Mouse (Mus musculus) left cerebral cortex, adult 2 months (tissue): ENCODE data around the gene Stat5b. TPM values are rescaled to one million over a fixed set of nuclear protein-coding genes. Genes with fewer than 3 reads are reported as not detected.
A peak's percentile ranks its signal among the peaks of the same experiment; 100 is the strongest.
"Not testable (repeated sequence)": the region's sequence is repeated elsewhere in the genome, so short reads cannot be mapped to it uniquely, and the experiment has no call there.

Source experiments
- DNase-seq, 2 experiments: peaks; one replicate each; pipeline ENCODE4 v3.0.0; 2021 to 2022; ENCODE audit warnings: low spot score in 2 of 2, mixed read lengths in 1 of 2; ENCODE audit errors: extremely low spot score in 1 of 2
- H3K27ac ChIP-seq: fragments of 200-600 bp; 2 replicates; pipeline ENCODE4 v1.8.1; 2022
- H3K4me3 ChIP-seq: fragments of 200-600 bp; 2 replicates; pipeline ENCODE4 v1.8.1; 2022
- CTCF ChIP-seq: fragments of 200-600 bp; IDR thresholded peaks from 2 replicates; pipeline ENCODE4 v1.8.1; 2022; ENCODE audit warnings: antibody characterized with exemption, mild to moderate bottlenecking, moderate library complexity
- intact Hi-C: fragments of 180-260 bp; cut with DNase I; formaldehyde crosslinking; loops from one replicate; pipeline ENCODE4 v1.15.1; 2025
- total RNA-seq, 2 experiments: library from RNA; stranded (reverse); gene quantifications; 2 replicates each; pipeline ENCODE4 v1.2.3; 2021

Gene Stat5b
- total RNA-seq, 2 experiments from 2014 or later: 23.6 to 25.0 TPM

DNA sequence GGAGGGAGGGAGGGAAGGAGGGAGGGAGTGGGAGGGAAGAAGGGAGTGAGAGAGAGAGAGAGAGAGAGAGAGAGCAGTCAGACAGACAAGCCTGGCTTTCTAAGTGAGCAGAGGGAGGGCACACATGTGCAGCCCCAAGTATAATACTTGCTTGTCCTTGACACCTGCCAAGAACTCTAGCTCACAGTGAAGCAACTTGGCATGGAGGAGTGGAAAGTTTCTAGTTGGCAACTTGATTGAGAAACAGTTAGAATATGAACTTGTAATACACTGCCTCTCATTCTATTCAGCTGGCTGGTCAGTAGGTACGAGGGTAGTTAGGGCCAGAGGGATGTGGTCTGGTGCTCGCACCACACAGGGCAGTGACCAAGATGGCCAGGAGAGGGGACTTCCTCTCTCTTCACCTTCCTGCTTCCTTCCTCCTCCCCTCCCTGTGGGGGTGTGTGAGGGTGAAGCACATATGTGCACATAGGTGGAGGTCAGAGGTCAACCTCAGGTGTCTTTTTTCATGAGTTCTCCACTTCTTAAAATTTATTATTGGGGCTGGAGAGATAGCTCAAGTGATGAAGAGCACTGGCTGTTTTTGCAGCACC is 59.0 kb downstream of the Stat5b start:
- Histone ChIP-seq H3K4me3 (no peak overlapping the region), H3K27ac (no peak overlapping the region)
- intact Hi-C loops: no loop called here
- no peak for DNase-seq
- no peak for TF ChIP-seq CTCF

DNA sequence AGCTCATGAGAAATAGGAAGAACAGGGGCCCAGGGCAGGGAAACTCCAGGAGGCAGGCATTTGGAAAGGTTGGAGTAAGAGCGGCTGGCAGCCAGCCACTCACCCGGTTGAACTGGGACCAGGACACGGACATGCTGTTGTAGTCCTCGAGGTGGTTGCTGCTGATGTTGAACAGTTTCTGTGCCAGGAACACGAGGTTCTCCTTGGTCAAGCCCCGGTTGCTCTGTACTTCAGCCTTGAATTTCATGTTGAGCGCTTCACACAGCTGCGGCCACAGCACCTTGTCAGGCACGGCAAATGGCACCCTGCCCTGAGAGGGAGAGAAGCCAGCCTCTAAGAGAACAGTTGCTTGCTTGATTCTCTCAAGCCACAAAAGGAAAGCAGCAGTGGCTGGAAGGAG is 59.9 kb downstream of the Stat5b start:
- DNase-seq, intact Hi-C loops, H3K4me3 ChIP-seq, H3K27ac ChIP-seq: not testable (repeated sequence)

DNA sequence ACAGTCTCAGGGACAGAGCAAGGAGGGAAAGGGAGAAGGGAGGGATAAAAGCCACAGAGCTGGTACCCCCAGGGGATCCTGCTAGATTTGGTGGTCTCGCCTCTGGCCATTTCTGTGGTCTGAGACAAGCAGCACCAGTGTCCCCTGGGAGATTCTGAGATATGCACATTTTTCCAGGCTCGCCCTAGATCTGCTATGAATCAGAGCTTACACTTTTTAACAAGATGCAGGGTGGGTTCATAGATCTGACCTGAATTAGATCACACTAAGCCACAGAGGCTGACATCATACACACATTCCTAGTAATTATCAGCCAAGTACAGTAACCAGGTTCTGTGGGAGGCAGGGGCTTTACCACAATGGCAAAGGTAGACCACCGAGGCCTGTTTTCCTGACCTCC is 60.8 kb downstream of the Stat5b start:
- no peak overlapping the region for H3K4me3 ChIP-seq
- H3K27ac ChIP-seq: no peak overlapping the region
- DNase-seq: no peak
- intact Hi-C loops: no loop called here
- no peak for TF ChIP-seq CTCF

DNA sequence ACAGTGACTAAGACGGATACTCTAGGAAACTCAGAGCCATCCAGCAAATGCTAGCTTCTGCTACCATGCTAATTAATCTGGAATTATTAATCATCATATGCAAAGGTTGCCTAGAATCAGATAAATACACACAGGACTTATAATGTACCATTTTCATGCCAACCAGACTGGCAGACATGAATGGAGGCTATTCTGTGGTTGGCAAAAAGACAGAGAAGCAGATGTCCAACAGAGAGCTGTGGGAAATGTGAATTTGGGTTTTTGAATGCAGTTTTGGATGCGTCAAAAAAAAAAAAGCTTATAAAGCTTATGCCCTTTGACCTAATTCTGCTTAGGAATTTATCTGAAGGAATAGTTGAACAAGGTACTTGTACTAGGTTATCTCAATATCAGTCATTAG is 64.8 kb downstream of the Stat5b start:
- no peak for DNase-seq
- intact Hi-C loops: no loop called here
- no peak overlapping the region for H3K4me3 ChIP-seq
- H3K27ac ChIP-seq: no peak overlapping the region
- no peak for TF ChIP-seq CTCF

DNA sequence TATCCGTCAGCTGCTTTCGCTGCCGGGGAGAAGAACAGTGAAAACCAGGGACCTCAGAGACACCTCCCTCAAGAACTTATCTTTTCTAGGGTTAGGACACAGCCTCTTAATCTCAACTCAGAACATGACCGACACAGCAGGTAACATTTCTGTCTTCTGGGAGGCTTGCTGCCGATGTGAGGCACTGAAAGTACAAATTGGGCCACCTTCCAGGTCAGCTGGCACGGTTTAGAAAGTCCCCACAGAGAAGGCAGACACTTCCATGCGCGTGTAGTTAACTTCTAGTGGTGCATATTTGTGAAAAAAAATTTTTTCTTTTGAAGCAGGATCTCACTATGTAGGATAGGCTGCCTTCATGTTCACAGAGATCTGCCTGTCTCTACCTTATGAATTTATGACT is 66.2 kb downstream of the Stat5b start:
- intact Hi-C loops: no loop called here
- Histone ChIP-seq H3K4me3 (no peak overlapping the region), H3K27ac (no peak overlapping the region)
- no peak for DNase-seq
- TF ChIP-seq CTCF: no peak

DNA sequence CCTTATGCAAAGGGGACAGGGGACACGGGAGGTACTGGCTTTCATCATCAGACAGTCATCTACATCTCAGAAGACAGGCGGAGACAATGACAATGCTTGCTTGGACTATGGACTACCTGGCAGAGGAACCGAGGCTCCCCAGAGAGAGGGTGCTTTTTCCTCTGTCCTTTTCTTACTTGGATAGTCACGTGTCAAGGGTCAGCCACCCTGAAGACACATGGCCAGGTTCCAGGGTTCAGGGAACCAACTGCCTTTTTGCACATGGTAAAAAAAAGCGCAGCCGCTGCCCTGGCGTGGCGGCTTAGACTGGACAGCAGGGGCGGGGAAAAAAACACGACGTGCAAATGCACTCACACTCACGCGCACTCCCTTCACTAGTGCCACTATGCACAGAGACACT is 68.0 kb downstream of the Stat5b start:
- no peak for TF ChIP-seq CTCF
- no peak overlapping the region for H3K27ac ChIP-seq
- no peak overlapping the region for H3K4me3 ChIP-seq
- no peak for DNase-seq
- intact Hi-C loops: no loop called here

DNA sequence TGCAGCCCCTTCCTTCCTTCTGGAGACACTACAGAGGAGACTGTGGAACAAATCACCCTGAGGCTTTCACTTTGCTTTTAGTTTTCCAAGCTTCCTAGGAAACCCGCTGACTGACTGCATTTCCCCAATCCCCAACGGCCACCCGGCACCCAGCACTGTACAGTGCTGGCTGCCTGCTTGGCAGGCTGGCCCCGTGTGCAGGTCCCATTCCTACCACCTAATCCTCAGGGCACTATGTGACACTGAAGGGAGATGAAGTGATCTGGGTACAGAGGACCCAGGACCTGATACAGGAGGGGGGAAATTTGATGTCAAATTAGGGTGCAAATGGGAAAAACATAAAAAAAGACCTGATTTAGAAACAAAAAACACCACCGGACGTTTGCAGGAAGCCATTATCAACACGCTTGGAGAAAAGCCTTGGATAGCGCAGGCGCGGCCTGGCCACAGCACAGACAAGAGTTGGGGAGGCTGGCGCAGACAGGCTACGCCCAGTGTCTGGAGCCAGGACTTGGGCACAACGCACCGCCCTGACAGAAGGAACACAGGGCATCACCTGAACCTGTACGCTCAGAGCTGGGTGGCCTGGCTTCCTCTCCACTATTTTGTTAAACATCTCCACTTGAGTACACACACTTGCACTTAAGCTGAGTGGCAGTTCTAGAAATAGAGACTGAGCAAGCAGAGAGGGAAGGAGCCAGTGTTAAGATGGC is 68.6 kb downstream of the Stat5b start:
- TF ChIP-seq CTCF: no peak
- no peak overlapping the region for H3K4me3 ChIP-seq
- H3K27ac ChIP-seq: no peak overlapping the region
- intact Hi-C loops: no loop called here
- no peak for DNase-seq

DNA sequence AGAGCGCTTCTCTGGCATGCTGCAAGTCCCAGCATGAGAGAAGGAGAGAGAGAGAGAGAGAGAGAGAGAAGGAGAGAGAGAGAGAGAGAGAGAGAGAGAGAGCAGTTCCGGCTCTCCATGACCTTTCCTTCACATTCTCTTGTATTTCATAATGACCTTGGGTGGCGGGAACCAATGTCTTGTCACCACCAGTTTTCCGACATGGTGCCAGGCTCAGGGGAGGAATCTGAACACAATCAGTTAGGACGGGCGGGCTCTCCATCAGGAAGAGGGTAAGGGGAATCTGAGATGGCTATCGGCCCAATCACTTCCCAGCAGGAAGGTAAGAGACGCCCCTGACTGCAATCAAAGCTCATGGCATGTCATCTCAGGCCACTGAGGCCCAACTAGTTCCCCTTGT is 70.3 kb downstream of the Stat5b start:
- TF ChIP-seq CTCF: no peak
- DNase-seq: no peak
- no peak overlapping the region for H3K4me3 ChIP-seq
- H3K27ac ChIP-seq: no peak overlapping the region
- intact Hi-C loops: no loop called here

DNA sequence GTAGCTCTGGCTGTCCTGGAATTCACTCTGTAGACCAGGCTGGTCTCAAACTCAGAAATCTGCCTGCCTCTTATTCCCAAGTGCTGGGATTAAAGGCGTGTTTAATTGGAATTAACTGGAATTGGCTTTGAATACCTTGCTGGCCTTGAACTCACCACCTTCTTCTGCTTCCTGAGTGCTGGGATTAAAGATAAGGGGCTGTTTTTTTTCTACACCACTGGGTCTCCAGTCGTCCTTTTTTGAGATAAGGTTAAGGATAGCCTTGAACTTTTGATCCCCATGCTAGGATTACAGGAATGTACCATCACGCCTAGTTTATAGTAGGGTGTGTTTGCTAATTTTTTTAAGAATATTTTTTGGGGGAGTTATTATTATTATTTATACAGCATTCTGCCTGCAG is 72.5 kb downstream of the Stat5b start:
- no peak for TF ChIP-seq CTCF
- intact Hi-C loops: no loop called here
- DNase-seq: no peak
- no peak overlapping the region for H3K4me3 ChIP-seq
- H3K27ac ChIP-seq: no peak overlapping the region

DNA sequence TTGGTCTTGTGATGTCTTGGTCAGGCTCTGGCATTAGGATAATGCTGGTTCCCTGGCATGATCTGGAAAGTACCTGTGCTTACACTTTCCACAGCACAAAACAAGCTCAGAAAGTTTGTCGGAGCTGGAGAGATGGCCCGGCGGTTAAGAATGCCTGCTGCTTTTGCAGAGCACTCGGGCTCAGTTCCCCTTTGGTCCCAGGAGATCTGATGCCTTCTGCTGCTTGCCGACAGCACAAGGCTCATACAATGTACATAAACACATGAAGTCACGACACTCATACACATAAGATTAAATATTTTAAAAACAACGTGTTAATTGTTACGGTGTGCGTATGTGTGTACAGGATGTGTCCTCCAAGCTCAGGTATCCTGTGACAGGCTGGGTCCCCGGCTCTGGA is 74.6 kb downstream of the Stat5b start:
- Histone ChIP-seq H3K4me3 (no peak overlapping the region), H3K27ac (no peak overlapping the region)
- DNase-seq: no peak
- TF ChIP-seq CTCF: no peak
- intact Hi-C loops: no loop called here

DNA sequence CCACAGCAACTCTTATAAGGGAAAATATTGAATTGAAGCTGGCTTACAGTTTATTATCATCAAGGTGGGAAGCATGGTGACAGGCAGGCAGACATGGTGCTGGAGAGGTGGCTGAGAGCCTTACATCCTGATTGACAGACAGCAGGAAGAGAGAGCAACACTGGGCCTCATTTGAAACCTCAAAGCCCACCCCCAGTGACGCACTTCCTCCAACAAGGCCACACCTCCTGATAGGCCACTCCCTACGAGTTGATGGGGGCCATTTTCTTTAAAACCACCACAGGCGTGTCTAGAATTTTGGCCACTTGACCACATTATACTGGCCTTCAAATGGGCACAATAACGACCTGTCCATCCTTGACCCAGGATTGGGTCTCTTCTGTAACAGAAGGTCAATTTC is 76.3 kb downstream of the Stat5b start:
- intact Hi-C loops: no loop called here
- no peak for DNase-seq
- TF ChIP-seq CTCF: no peak
- Histone ChIP-seq H3K4me3 (no peak overlapping the region), H3K27ac (no peak overlapping the region)

DNA sequence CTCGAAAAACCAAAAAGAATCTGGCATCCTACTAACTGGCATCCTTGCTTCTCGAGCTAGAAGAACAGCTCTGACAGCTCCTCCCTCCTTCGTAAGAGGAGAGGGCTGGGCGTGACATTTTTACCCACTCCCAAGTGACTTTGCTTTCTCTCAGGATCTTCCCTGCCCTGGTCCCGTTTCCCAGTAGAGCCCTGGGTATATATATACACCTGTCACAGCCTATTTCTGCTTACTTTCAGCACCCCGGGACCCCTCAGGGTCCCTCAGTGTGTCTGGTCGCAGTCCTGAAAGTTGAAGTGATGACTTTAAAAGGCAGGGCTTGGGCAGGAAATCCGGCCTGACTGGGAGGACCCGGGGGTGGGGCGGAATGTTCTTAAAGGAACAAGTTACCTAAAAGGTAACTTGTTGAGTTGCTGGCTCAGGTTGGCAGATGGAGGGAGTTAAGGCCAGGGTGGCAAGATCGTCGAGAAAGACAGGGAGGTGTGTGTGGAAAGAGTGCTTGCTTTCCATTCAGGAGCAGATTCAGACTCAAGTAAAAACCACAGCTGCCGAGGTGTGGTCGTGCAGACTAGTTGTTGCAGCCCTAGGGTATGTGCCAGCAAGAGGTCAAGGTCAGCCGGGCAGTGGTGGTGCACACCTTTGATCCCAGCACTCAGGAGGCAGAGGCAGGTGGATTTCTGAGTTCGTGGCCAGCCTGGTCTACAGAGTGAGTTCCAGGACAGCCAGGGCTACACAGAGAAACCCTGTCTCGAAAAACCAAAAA is 79.7 kb downstream of the Stat5b start, which contains the start of gene Ghdc:
Ghdc (minus strand) TSS at position 312 of the 763 bp plus-strand sequence.
- no peak for TF ChIP-seq CTCF
- Histone ChIP-seq H3K27ac (peak within 1 kb of the TSS; percentile 77), H3K4me3 (peak within 1 kb of the TSS; percentile 74)
- intact Hi-C loops: no loop called here
- DNase-seq: peak; percentile 73 to 77
